Mouse (Mus musculus): ENCODE results near the gene Timm22. TPM values are rescaled to one million over a fixed set of nuclear protein-coding genes. Genes with fewer than 3 reads are reported as not detected.

Gene Timm22
- polyA plus RNA-seq, 1 experiment from 2014 or later, result 84.9 TPM

- peaks cover 54% of the 10 kb centered on the region for H3K4me1 ChIP-seq (replicated peaks)
- H3K4me2 ChIP-seq, result no peak overlapping the region
- no peaks in the 10 kb centered on the region for H3K27me3 ChIP-seq
- no peak overlapping the region for H3K9ac ChIP-seq
- no peak for ATAC-seq (replicated peaks; ENCODE audit: insufficient number of reproducible peaks, insufficient read depth, low FRiP score, low read depth)
- peak overlapping the region; percentile 68 for H3K27ac ChIP-seq
- H3K4me3 ChIP-seq, result no peak overlapping the region
- H3K36me3 ChIP-seq, result no peaks in the 10 kb centered on the region
- 31% methylated on average over 6 of the region's 6 CpGs for WGBS
- no peaks in the 10 kb centered on the region for H3K9me3 ChIP-seq (replicated peaks)
Measured at GRCm38 (mm10) chr11:76372534-76372933, 34.2 kb upstream of the Timm22 start.

GRCm38 (mm10) chr11:76374491-76375185 is 32.1 kb upstream of the Timm22 start:
- no peaks in the 10 kb centered on the region for H3K27me3 ChIP-seq
- H3K4me2 ChIP-seq, result peak overlapping the region; percentile 24
- no peaks in the 10 kb centered on the region for H3K36me3 ChIP-seq
- peak overlapping the region; percentile 19 for H3K9ac ChIP-seq
- no peaks in the 10 kb centered on the region for H3K9me3 ChIP-seq (replicated peaks)
- peaks cover 49% of the 10 kb centered on the region for H3K4me1 ChIP-seq (replicated peaks)
- peak overlapping the region; percentile 92 for H3K27ac ChIP-seq
- 19% methylated on average over 17 of the region's 17 CpGs for WGBS
- H3K4me3 ChIP-seq, result no peak overlapping the region
- ATAC-seq (replicated peaks; ENCODE audit: insufficient number of reproducible peaks, insufficient read depth, low FRiP score, low read depth), result peak; percentile 87

GRCm38 (mm10) chr11:76376425-76376824 is 30.3 kb upstream of the Timm22 start:
- H3K4me3 ChIP-seq, result no peak overlapping the region
- H3K4me2 ChIP-seq, result no peak overlapping the region
- no peaks in the 10 kb centered on the region for H3K9me3 ChIP-seq (replicated peaks)
- no peak for ATAC-seq (replicated peaks; ENCODE audit: insufficient number of reproducible peaks, insufficient read depth, low FRiP score, low read depth)
- no peak overlapping the region for H3K9ac ChIP-seq
- H3K4me1 ChIP-seq (replicated peaks), result peaks cover 58% of the 10 kb centered on the region
- no peaks in the 10 kb centered on the region for H3K36me3 ChIP-seq
- no peaks in the 10 kb centered on the region for H3K27me3 ChIP-seq
- 88% methylated on average over 3 of the region's 3 CpGs for WGBS
- no peak overlapping the region for H3K27ac ChIP-seq

- 23% methylated on average over 11 of the region's 11 CpGs for WGBS
- ATAC-seq (replicated peaks; ENCODE audit: insufficient number of reproducible peaks, insufficient read depth, low FRiP score, low read depth), result peak; percentile 56; the same call in 1 of the 2 replicates
Measured at GRCm38 (mm10) chr11:76379921-76380544, 26.7 kb upstream of the Timm22 start.

GRCm38 (mm10) chr11:76381201-76381885 is 25.4 kb upstream of the Timm22 start:
- Histone ChIP-seq H3K4me2 (no peak overlapping the region), H3K27ac (no peak overlapping the region), H3K9me3 (replicated peaks) (no peaks in the 10 kb centered on the region), H3K4me1 (replicated peaks) (peaks cover 16% of the 10 kb centered on the region), H3K4me3 (no peak overlapping the region), H3K36me3 (no peaks in the 10 kb centered on the region), H3K27me3 (no peaks in the 10 kb centered on the region), H3K9ac (no peak overlapping the region)
- no peak for ATAC-seq (replicated peaks; ENCODE audit: insufficient number of reproducible peaks, insufficient read depth, low FRiP score, low read depth)
- WGBS, result 72% methylated on average over 15 of the region's 15 CpGs

More at GRCm38 (mm10) chr11:76379921-76380544, 26.7 kb upstream of the Timm22 start:
- Histone ChIP-seq H3K36me3 (no peaks in the 10 kb centered on the region), H3K4me2 (no peak overlapping the region), H3K9me3 (replicated peaks) (no peaks in the 10 kb centered on the region), H3K27me3 (no peaks in the 10 kb centered on the region), H3K4me3 (no peak overlapping the region), H3K27ac (peak overlapping the region; percentile 59), H3K9ac (no peak overlapping the region), H3K4me1 (replicated peaks) (peaks cover 24% of the 10 kb centered on the region)

GRCm38 (mm10) chr11:76382711-76383324 is 23.9 kb upstream of the Timm22 start:
- Histone ChIP-seq H3K4me1 (replicated peaks) (peaks cover 16% of the 10 kb centered on the region), H3K4me3 (no peak overlapping the region), H3K4me2 (no peak overlapping the region), H3K27me3 (no peaks in the 10 kb centered on the region), H3K36me3 (no peaks in the 10 kb centered on the region), H3K27ac (no peak overlapping the region), H3K9me3 (replicated peaks) (no peaks in the 10 kb centered on the region), H3K9ac (no peak overlapping the region)
- ATAC-seq (replicated peaks; ENCODE audit: insufficient number of reproducible peaks, insufficient read depth, low FRiP score, low read depth), result no peak
- WGBS, result 75% methylated on average over 13 of the region's 13 CpGs

GRCm38 (mm10) chr11:76384307-76384706 is 22.4 kb upstream of the Timm22 start:
- Histone ChIP-seq H3K36me3 (no peaks in the 10 kb centered on the region), H3K4me3 (no peak overlapping the region), H3K4me1 (replicated peaks) (peaks cover 16% of the 10 kb centered on the region), H3K9ac (no peak overlapping the region), H3K9me3 (replicated peaks) (no peaks in the 10 kb centered on the region), H3K27me3 (no peaks in the 10 kb centered on the region), H3K27ac (peak overlapping the region; percentile 25; the same call in 1 of the 2 replicates), H3K4me2 (no peak overlapping the region)
- WGBS, result 79% methylated on average over 5 of the region's 5 CpGs
- no peak for ATAC-seq (replicated peaks; ENCODE audit: insufficient number of reproducible peaks, insufficient read depth, low FRiP score, low read depth)

GRCm38 (mm10) chr11:76385017-76385416 is 21.7 kb upstream of the Timm22 start:
- no peaks in the 10 kb centered on the region for H3K36me3 ChIP-seq
- WGBS, result 84% methylated on average over 4 of the region's 4 CpGs
- H3K4me3 ChIP-seq, result no peak overlapping the region
- H3K9me3 ChIP-seq (replicated peaks), result no peaks in the 10 kb centered on the region
- H3K9ac ChIP-seq, result no peak overlapping the region
- no peak overlapping the region for H3K27ac ChIP-seq
- no peak for ATAC-seq (replicated peaks; ENCODE audit: insufficient number of reproducible peaks, insufficient read depth, low FRiP score, low read depth)
- peaks cover 13% of the 10 kb centered on the region for H3K4me1 ChIP-seq (replicated peaks)
- no peak overlapping the region for H3K4me2 ChIP-seq
- H3K27me3 ChIP-seq, result no peaks in the 10 kb centered on the region

- no peak overlapping the region for H3K27ac ChIP-seq
- H3K9ac ChIP-seq, result no peak overlapping the region
- H3K4me1 ChIP-seq (replicated peaks), result peaks cover 6% of the 10 kb centered on the region; the same call in 1 of the 2 replicates
- no peak overlapping the region for H3K4me2 ChIP-seq
- H3K9me3 ChIP-seq (replicated peaks), result no peaks in the 10 kb centered on the region
- WGBS, result 69% methylated on average over 3 of the region's 3 CpGs
- H3K27me3 ChIP-seq, result no peaks in the 10 kb centered on the region
- no peaks in the 10 kb centered on the region for H3K36me3 ChIP-seq
- no peak overlapping the region for H3K4me3 ChIP-seq
- no peak for ATAC-seq (replicated peaks; ENCODE audit: insufficient number of reproducible peaks, insufficient read depth, low FRiP score, low read depth)
Measured at GRCm38 (mm10) chr11:76385746-76386145, 21.0 kb upstream of the Timm22 start.

GRCm38 (mm10) chr11:76387097-76387496 is 19.7 kb upstream of the Timm22 start:
- Histone ChIP-seq H3K9me3 (replicated peaks) (no peaks in the 10 kb centered on the region), H3K4me3 (no peak overlapping the region), H3K27me3 (no peaks in the 10 kb centered on the region), H3K4me1 (replicated peaks) (0 out of 2 replicates have a peak, but pooled peaks cover 4% of the 10 kb centered on the region), H3K27ac (no peak overlapping the region), H3K36me3 (no peaks in the 10 kb centered on the region), H3K9ac (no peak overlapping the region), H3K4me2 (no peak overlapping the region)
- WGBS, result 87% methylated on average over 1 of the region's 1 CpGs
- no peak for ATAC-seq (replicated peaks; ENCODE audit: insufficient number of reproducible peaks, insufficient read depth, low FRiP score, low read depth)

- no peak for ATAC-seq (replicated peaks; ENCODE audit: insufficient number of reproducible peaks, insufficient read depth, low FRiP score, low read depth)
- H3K9me3 ChIP-seq (replicated peaks), result no peaks in the 10 kb centered on the region
- no peak overlapping the region for H3K4me3 ChIP-seq
- no peak overlapping the region for H3K9ac ChIP-seq
- no peaks in the 10 kb centered on the region for H3K36me3 ChIP-seq
- 0 out of 2 replicates have a peak, but pooled peaks cover 4% of the 10 kb centered on the region for H3K4me1 ChIP-seq (replicated peaks)
- no peak overlapping the region for H3K4me2 ChIP-seq
- no peaks in the 10 kb centered on the region for H3K27me3 ChIP-seq
- WGBS, result 72% methylated on average over 7 of the region's 7 CpGs
- no peak overlapping the region for H3K27ac ChIP-seq
Measured at GRCm38 (mm10) chr11:76388711-76389110, 18.0 kb upstream of the Timm22 start.
